Mouse (Mus musculus) bone marrow macrophage, adult 2 months (primary cell): Measurements from ENCODE around the gene Hddc3.

Experiments
- CTCF ChIP-seq: IDR thresholded peaks from 2 replicates; pipeline ENCODE4 v1.5.1; 2012; ENCODE audit warnings: low read depth, mild to moderate bottlenecking, low read length, moderate library complexity
- POLR2A ChIP-seq: IDR thresholded peaks from 2 replicates; pipeline ENCODE4 v1.6.1; 2012; ENCODE audit warnings: mild to moderate bottlenecking, low read depth, low read length, borderline replicate concordance

GRCm38 (mm10) chr7:80317439-80318115 lies 25.3 kb upstream of the Hddc3 start:
- no peak for TF ChIP-seq CTCF
- no peak for TF ChIP-seq POLR2A
